Mouse (Mus musculus): ENCODE results near the gene Nars2.

GRCm38 (mm10) chr7:96952094-96952493 is 789 bp downstream of the Nars2 start:
- TF ChIP-seq CTCF (IDR thresholded peaks at IDR 0.05; ENCODE audit: low read depth) (no peak), EP300 (IDR thresholded peaks at IDR 0.05; ENCODE audit: low read depth) (no peak)
